Comparison of ENCODE assay signal across 8 mouse cellular contexts in genomic region chr15:11753216-11753615, GRCm38 (mm10).
DNase-seq lines count a peak whose midpoint lies in the region; ATAC-seq lines count a peak whose summit lies in the region.

No protein-coding gene starts in this region.

- no peak overlapping the region for H3K27ac ChIP-seq in hindbrain, embryonic 13.5 days

- no peak overlapping the region for H3K4me2 ChIP-seq in hindbrain, embryonic 13.5 days

- H3K4me1 ChIP-seq in hindbrain, embryonic 13.5 days (replicated peaks): no peaks in the 10 kb centered on the region

- ATAC-seq in hindbrain, embryonic 13.5 days (ENCODE audit: low FRiP score): 0 out of 2 replicates have a peak, but pooled peaks have one; percentile 52
- no peak for ATAC-seq in megakaryocyte, adult 5-6 weeks (ENCODE audit: poor library complexity, severe bottlenecking)

- no peak overlapping the region for H3K4me3 ChIP-seq in hindbrain, embryonic 13.5 days

- no peaks in the 10 kb centered on the region for H3K27me3 ChIP-seq in hindbrain, embryonic 13.5 days

- no peak overlapping the region for H3K9ac ChIP-seq in hindbrain, embryonic 13.5 days

- H3K36me3 ChIP-seq in hindbrain, embryonic 13.5 days: no peaks in the 10 kb centered on the region

- 25% methylated on average over 3 of the region's 3 CpGs for WGBS in hindbrain, embryonic 13.5 days

- DNase-seq in urinary bladder, postnatal 14 days (ENCODE audit: low spot score): peak; percentile 51
- no peak for DNase-seq in urinary bladder, adult 2 months (ENCODE audit: low spot score)
- peak; percentile 73 for DNase-seq in embryo, embryonic 10.5 days (ENCODE audit: low spot score)
- peak; percentile 42 to 67 for DNase-seq in layer of hippocampus, postnatal 10 days (ENCODE audit: low spot score in 2 of 2)
- peak; percentile 63 to 74 for DNase-seq in lung, postnatal 4 days
- no peak for DNase-seq in urinary bladder, postnatal 10 days (ENCODE audit: low spot score)

- no peaks in the 10 kb centered on the region for H3K9me3 ChIP-seq in hindbrain, embryonic 13.5 days

Comparison
In these comparisons a context has a peak if more than half of its experiments do, and no peak if none do; other contexts are left out.
1. DNase-seq: peak in urinary bladder, postnatal 14 days (single experiment), embryo, embryonic 10.5 days (single experiment), layer of hippocampus, postnatal 10 days (2 of 2) and lung, postnatal 4 days (2 of 2); none in urinary bladder, adult 2 months (single experiment) and urinary bladder, postnatal 10 days (single experiment).